Mouse (Mus musculus): ENCODE results near the gene Rrbp1. TPM values are rescaled to one million over a fixed set of nuclear protein-coding genes. Genes with fewer than 3 reads are reported as not detected.

The Rrbp1 gene
- polyA plus RNA-seq, 1 experiment, result 76.7 TPM

DNA sequence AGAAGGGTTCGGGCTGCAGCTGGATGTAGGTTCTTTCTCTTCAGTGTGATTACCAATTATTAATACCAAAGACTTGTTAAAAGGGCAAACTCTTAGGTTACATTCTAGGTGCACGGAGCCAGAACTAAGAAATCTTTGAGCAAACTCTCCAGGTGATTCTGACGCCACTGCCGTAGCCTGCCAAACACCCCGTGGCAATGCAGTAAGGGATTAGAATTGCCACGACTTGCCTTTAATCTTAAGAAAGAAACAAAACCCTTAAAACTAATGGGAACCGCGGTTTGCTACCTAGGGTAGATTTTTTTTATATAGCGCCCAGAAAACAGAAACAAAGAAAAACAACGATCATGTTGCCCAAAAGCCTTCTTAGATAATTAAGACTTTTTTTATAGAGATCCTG lies 96.8 kb downstream of the Rrbp1 start:
- peaks cover 4% of the 10 kb centered on the region; the same call in 1 of the 2 replicates for H3K4me1 ChIP-seq (ENCODE audit: control insufficient read depth, insufficient read depth, low read length)
- TF ChIP-seq CTCF (IDR thresholded peaks at IDR 0.05; ENCODE audit: borderline replicate concordance, insufficient read depth, low read depth, low read length) (no peak), POLR2A (IDR thresholded peaks at IDR 0.05; ENCODE audit: borderline replicate concordance, insufficient read depth, low read length) (no peak)
- H3K4me3 ChIP-seq (replicated peaks; ENCODE audit: insufficient read depth, low read depth, low read length), result peak overlapping the region; percentile 63
- no peak overlapping the region; the same call in 1 of the 2 replicates for H3K27ac ChIP-seq (ENCODE audit: insufficient read depth, low read length)
- peak in 1 of 2 experiments; percentile 32 for DNase-seq
- 5% methylated on average over 10 of the region's 10 CpGs for WGBS
- no peaks in the 10 kb centered on the region for H3K27me3 ChIP-seq (ENCODE audit: control insufficient read depth, insufficient read depth, low read length)

DNA sequence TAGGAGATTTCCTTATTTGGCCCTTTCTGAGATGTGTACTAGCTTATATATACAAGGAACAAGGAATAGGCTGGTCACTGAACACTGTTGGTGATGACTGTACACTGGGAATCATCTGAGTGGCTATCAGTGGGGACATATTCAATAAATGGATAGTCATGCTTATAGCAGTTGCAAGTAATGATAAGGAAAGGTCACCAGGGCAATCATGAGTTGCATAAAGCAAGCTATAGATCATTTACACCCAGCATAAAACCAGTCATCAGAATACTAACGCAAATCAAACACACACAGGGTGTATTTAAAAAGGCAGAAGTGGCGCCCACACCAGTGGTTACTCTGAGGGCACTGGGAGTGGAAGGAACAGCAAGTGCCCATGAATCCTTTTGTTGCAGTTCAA lies 98.9 kb downstream of the Rrbp1 start:
- TF ChIP-seq POLR2A (IDR thresholded peaks at IDR 0.05; ENCODE audit: borderline replicate concordance, insufficient read depth, low read length) (no peak), CTCF (IDR thresholded peaks at IDR 0.05; ENCODE audit: borderline replicate concordance, insufficient read depth, low read depth, low read length) (no peak)
- DNase-seq, result no peak
- H3K4me3 ChIP-seq (replicated peaks; ENCODE audit: insufficient read depth, low read depth, low read length), result no peak overlapping the region
- no peak overlapping the region for H3K27ac ChIP-seq (ENCODE audit: insufficient read depth, low read length)
- H3K4me1 ChIP-seq (ENCODE audit: control insufficient read depth, insufficient read depth, low read length), result no peaks in the 10 kb centered on the region; the same call in 1 of the 2 replicates
- 97% methylated on average over 2 of the region's 2 CpGs for WGBS
- H3K27me3 ChIP-seq (ENCODE audit: control insufficient read depth, insufficient read depth, low read length), result no peaks in the 10 kb centered on the region

DNA sequence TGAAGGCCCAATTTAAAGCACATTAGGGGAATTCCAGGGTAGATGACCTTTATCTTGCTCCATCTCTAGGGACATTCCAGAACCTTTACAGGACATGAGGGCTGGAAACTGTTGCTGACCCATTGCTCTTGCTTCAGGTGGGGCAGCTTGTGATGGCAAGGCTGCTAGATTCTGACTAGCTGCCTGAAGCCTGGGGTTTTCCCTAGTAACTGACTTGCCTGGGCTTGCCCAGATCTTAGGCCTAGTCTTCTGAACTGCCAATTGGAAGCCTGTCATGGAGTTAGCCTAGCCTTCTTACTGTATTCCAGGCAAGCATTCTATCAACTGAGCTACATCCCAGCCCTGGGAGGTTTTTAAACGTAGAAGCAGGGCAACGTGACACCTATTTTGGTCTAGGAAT lies 101.8 kb downstream of the Rrbp1 start:
- no peak for TF ChIP-seq POLR2A (IDR thresholded peaks at IDR 0.05; ENCODE audit: borderline replicate concordance, insufficient read depth, low read length)
- no peak for TF ChIP-seq CTCF (IDR thresholded peaks at IDR 0.05; ENCODE audit: borderline replicate concordance, insufficient read depth, low read depth, low read length)
- H3K27me3 ChIP-seq (ENCODE audit: control insufficient read depth, insufficient read depth, low read length), result no peaks in the 10 kb centered on the region
- H3K4me1 ChIP-seq (ENCODE audit: control insufficient read depth, insufficient read depth, low read length), result no peaks in the 10 kb centered on the region
- H3K27ac ChIP-seq (ENCODE audit: insufficient read depth, low read length), result no peak overlapping the region
- 85% methylated on average over 2 of the region's 2 CpGs for WGBS
- no peak for DNase-seq
- no peak overlapping the region for H3K4me3 ChIP-seq (replicated peaks; ENCODE audit: insufficient read depth, low read depth, low read length)

DNA sequence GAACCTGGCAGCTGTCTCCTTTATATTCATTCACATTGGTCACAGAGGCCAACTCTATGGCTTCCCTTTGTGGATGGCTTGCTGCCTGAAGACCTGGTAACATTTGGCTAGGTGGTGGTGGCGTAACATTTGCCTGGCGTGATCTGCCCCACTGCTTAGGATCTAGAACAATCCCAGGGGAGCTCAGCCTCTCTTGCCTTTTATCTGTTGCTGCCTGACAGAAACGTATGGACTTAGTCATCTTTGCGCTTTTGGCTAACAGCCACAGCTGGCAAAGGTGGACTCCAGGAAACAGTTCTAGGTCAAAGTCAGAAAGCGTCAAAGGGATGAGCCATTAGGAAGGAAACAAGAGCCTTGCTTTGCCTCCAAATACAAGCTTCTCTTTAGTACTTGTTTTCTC lies 106.2 kb downstream of the Rrbp1 start:
- Histone ChIP-seq H3K4me1 (ENCODE audit: control insufficient read depth, insufficient read depth, low read length) (no peaks in the 10 kb centered on the region; the same call in 1 of the 2 replicates), H3K27me3 (ENCODE audit: control insufficient read depth, insufficient read depth, low read length) (no peaks in the 10 kb centered on the region), H3K27ac (ENCODE audit: insufficient read depth, low read length) (no peak overlapping the region), H3K4me3 (replicated peaks; ENCODE audit: insufficient read depth, low read depth, low read length) (no peak overlapping the region)
- peak in 1 of 2 experiments; percentile 28 for DNase-seq
- 41% methylated on average over 5 of the region's 5 CpGs for WGBS
- no peak for TF ChIP-seq CTCF (IDR thresholded peaks at IDR 0.05; ENCODE audit: borderline replicate concordance, insufficient read depth, low read depth, low read length)
- no peak for TF ChIP-seq POLR2A (IDR thresholded peaks at IDR 0.05; ENCODE audit: borderline replicate concordance, insufficient read depth, low read length)

DNA sequence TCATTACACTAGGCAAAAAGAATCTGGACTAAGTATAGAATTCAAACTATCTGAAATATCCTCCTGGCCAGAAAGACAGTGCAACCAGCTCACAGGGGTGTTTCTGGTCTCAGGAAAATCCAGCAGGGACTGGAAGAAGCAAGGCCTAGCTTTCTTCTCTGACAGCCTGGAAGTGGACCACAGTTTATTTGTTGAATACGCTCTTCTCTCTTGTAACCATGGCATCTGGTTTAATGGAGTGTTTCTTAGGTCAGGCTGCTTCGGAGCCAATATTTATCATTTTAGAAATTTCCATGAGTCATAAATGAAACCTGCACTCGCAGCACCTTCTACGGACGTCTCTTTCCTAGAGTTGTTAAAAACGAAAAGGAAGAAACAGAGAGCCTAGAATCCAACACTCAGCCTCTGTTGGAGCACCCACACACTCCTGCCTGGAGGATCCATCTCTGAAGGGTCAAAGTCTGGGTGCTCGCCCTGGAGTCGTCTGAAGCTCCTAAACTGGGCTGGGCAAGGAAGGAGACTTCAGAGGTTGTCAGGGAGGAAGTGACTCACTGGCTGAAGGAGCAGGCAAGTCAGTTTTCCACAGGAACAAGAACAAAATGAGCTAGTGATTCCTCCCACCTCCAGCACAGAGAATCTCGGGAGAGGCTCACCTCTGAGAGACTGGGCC lies 107.6 kb downstream of the Rrbp1 start:
- Histone ChIP-seq H3K4me3 (replicated peaks; ENCODE audit: insufficient read depth, low read depth, low read length) (no peak overlapping the region), H3K27me3 (ENCODE audit: control insufficient read depth, insufficient read depth, low read length) (no peaks in the 10 kb centered on the region), H3K4me1 (ENCODE audit: control insufficient read depth, insufficient read depth, low read length) (no peaks in the 10 kb centered on the region; the same call in 1 of the 2 replicates), H3K27ac (ENCODE audit: insufficient read depth, low read length) (no peak overlapping the region)
- TF ChIP-seq CTCF (IDR thresholded peaks at IDR 0.05; ENCODE audit: borderline replicate concordance, insufficient read depth, low read depth, low read length) (no peak), POLR2A (IDR thresholded peaks at IDR 0.05; ENCODE audit: borderline replicate concordance, insufficient read depth, low read length) (no peak)
- WGBS, result 86% methylated on average over 9 of the region's 9 CpGs
- DNase-seq, result no peak

DNA sequence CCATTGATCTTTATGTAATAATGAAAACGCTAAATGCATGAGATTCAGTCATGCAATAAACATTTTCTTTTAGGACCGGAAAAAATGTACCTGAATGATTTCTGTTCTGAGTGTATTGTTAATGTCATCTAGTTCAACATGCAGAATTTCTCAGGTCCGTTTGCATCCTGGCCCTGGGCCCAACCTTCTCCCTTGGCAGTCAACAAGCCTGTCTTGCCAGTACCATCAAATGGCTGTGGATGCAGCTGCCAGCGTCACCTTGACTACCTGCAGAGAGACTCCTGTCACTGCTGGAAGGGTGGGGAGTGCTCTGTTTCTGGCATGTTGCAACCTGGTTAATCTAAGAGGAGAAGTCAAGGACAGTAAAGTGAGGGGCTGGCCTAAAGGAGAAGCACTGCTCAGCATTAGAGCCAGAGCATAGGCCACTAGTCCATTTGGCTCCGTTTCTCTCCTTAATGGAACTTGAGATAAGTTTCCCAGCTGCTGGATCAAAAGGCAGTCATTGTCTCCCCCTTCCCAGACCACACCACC lies 110.2 kb downstream of the Rrbp1 start:
- WGBS, result 45% methylated on average over 5 of the region's 5 CpGs
- no peak overlapping the region for H3K27ac ChIP-seq (ENCODE audit: insufficient read depth, low read length)
- TF ChIP-seq CTCF (IDR thresholded peaks at IDR 0.05; ENCODE audit: borderline replicate concordance, insufficient read depth, low read depth, low read length), result no peak
- no peak for TF ChIP-seq POLR2A (IDR thresholded peaks at IDR 0.05; ENCODE audit: borderline replicate concordance, insufficient read depth, low read length)
- H3K4me1 ChIP-seq (ENCODE audit: control insufficient read depth, insufficient read depth, low read length), result no peaks in the 10 kb centered on the region; the same call in 1 of the 2 replicates
- H3K4me3 ChIP-seq (replicated peaks; ENCODE audit: insufficient read depth, low read depth, low read length), result no peak overlapping the region
- peak in 1 of 2 experiments; percentile 36 for DNase-seq
- H3K27me3 ChIP-seq (ENCODE audit: control insufficient read depth, insufficient read depth, low read length), result no peaks in the 10 kb centered on the region

DNA sequence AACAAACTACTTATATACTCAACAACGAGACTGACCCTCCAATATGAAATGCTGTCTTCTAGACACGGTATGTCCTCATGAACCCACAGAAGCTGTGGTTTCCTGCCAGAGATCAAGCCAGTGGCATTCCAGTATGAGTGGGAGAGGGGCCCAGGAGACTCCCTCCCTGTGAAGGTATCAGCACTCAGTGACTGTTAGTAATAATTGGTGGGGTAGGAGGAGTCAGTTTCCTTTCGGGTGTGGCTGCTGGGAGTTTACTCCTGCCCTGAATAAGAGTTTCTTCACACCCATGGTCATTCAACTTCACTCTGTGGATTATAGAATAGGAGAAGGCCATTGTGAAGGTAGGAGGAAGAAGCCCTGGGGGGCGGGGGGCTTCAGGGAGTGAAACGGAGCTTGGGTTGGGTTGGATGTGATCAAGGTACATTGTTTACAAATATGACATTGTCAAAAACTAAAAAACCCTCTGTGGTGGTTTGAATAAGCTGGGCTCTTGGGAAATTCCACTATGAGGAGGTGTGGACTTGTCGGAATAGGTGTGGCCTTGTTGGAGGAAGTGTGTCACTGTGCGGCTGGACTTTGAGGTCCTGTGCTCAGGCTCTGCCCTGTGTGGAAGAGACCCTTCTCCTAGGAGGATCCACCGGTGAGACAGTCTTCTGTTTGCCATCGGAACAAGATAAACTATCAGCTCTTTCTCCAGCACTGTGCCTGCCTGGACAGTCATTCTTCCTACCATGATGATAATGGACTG lies 111.4 kb downstream of the Rrbp1 start:
- no peak for DNase-seq
- no peak overlapping the region for H3K27ac ChIP-seq (ENCODE audit: insufficient read depth, low read length)
- no peaks in the 10 kb centered on the region for H3K27me3 ChIP-seq (ENCODE audit: control insufficient read depth, insufficient read depth, low read length)
- no peak overlapping the region for H3K4me3 ChIP-seq (replicated peaks; ENCODE audit: insufficient read depth, low read depth, low read length)
- WGBS, result 94% methylated on average over 9 of the region's 9 CpGs
- no peak for TF ChIP-seq CTCF (IDR thresholded peaks at IDR 0.05; ENCODE audit: borderline replicate concordance, insufficient read depth, low read depth, low read length)
- TF ChIP-seq POLR2A (IDR thresholded peaks at IDR 0.05; ENCODE audit: borderline replicate concordance, insufficient read depth, low read length), result no peak
- H3K4me1 ChIP-seq (ENCODE audit: control insufficient read depth, insufficient read depth, low read length), result no peaks in the 10 kb centered on the region; the same call in 1 of the 2 replicates

Other genes starting within 250 kb of the Rrbp1 start
- 0.49 and 0.65 TPM in 2 replicates for gene Bfsp1, start 148.1 kb downstream of the Rrbp1 start, polyA plus RNA-seq (2012; rRNA removed)
- 126 and 132 TPM in 2 replicates for gene Dstn, start 95.9 kb downstream of the Rrbp1 start, polyA plus RNA-seq (2012; rRNA removed)
- not detected in 2 replicates for gene Banf2, start 21.8 kb upstream of the Rrbp1 start, polyA plus RNA-seq (2012; rRNA removed)

Data from cerebellum, adult 2 months (tissue).